Mouse (Mus musculus): ENCODE data around the gene Ubn2.

- TF ChIP-seq CTCF (IDR thresholded peaks at IDR 0.05; ENCODE audit: low read depth, low read length) (no peak), POLR2A (IDR thresholded peaks at IDR 0.05; ENCODE audit: extremely low read depth, insufficient read depth, low read length) (no peak)
Measured at GRCm38 (mm10) chr6:38448295-38448694, 14.5 kb downstream of the Ubn2 start.
